Mouse (Mus musculus) kidney, postnatal 4 days (tissue): ENCODE results near the gene Vmn2r59.
"Not testable (repeated sequence)": the region's sequence is repeated elsewhere in the genome, so short reads cannot be mapped to it uniquely, and the experiment has no call there.

Source experiments
- DNase-seq, 2 experiments: peaks; one replicate each; pipeline ENCODE4 v3.0.0; 2021; ENCODE audit warnings: mixed read lengths in 2 of 2

Gene Vmn2r59

GRCm38 (mm10) chr7:42058923-42059322, at the start of gene Vmn2r59:
Gene Vmn2r59 (minus strand): TSS chr7:42059023.
- DNase-seq, result no peak

GRCm38 (mm10) chr7:42107470-42107869, 48.6 kb upstream of the Vmn2r59 start, which contains the start of gene Vmn2r60:
Gene Vmn2r60 (plus strand): TSS chr7:42107770.
- DNase-seq, result no peak

- not testable (repeated sequence) for DNase-seq
Measured at GRCm38 (mm10) chr7:42107061-42107460, 48.2 kb upstream of the Vmn2r59 start.
